Mouse (Mus musculus): ENCODE data around the gene Dusp3.
"Not testable (repeated sequence)": the region's sequence is repeated elsewhere in the genome, so short reads cannot be mapped to it uniquely, and the experiment has no call there.

The Dusp3 gene

GRCm38 (mm10) chr11:102010140-102010539, 23.3 kb upstream of the Dusp3 start:
- DNase-seq, result peak; percentile 96

GRCm38 (mm10) chr11:102008954-102009637, 22.3 kb upstream of the Dusp3 start:
- DNase-seq, result no peak

- no peak for DNase-seq
These were observed 21.6 kb upstream of the Dusp3 start for GRCm38 (mm10) chr11:102008372-102008771.

DNA sequence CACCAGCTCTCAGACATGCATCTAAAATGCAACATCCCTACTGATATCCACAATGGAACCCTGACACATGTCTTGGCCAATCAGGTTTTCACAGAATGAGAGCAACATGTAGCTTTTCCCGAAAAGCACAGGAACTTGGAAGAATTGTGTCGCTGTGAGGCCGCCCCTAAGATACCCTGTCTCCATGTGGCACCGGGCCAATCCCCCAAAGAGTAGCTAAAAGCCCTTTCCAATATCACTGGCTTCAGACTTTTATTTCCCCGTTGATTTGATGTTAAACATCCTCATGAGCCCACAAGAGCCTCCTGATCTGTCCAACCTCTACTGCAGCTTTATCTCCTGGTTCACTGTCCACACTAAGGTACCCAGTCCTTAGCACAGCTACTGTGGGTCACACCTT, 19.9 kb upstream of the Dusp3 start:
- no peak for DNase-seq

- DNase-seq, result no peak
These were observed 19.5 kb upstream of the Dusp3 start for GRCm38 (mm10) chr11:102006271-102006670.

DNA sequence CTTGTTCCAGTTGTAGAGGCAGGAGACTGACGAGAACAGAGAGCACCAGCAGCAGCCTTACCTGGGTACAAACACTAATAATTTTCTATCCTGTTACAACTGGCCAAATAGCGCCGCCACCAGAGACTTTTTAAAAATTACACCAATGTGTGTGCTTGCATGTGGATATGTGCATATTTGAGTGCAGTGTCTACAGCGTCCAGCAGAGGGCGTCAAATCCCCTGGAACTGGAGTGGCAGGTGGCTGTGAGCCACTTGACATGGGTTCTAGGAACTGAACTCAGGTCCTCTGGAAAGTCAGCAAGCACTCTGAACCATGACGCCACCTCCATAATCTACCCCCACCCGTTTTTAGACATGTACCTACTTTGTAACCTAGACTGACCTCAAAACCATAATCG, 17.4 kb upstream of the Dusp3 start:
- DNase-seq, result no peak

- DNase-seq, result no peak
These were observed 12.7 kb upstream of the Dusp3 start for GRCm38 (mm10) chr11:101999466-101999865.

- peak; percentile 96 for DNase-seq
These were observed 11.4 kb upstream of the Dusp3 start for GRCm38 (mm10) chr11:101998258-101998657.

DNA sequence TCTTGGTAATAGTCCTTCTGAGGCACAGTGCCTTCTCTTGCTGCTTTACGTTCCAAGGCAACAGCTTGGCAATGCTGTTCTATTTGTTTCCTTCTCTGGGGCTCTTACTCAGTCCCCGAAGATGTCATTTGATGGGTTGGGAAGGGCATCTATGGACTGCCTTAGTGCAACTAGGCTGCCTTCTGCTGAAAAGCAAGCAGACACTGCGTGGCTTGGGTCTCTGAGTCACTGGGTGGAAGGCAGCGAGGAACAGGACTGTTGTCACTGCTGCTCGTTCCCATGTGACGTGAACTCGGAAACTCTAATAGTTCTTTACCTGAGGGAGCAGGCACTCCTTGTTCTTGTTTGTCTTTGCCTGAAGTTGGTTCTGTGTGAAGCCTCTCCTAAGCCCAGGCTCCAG, 9.1 kb upstream of the Dusp3 start:
- DNase-seq, result peak; percentile 84

DNA sequence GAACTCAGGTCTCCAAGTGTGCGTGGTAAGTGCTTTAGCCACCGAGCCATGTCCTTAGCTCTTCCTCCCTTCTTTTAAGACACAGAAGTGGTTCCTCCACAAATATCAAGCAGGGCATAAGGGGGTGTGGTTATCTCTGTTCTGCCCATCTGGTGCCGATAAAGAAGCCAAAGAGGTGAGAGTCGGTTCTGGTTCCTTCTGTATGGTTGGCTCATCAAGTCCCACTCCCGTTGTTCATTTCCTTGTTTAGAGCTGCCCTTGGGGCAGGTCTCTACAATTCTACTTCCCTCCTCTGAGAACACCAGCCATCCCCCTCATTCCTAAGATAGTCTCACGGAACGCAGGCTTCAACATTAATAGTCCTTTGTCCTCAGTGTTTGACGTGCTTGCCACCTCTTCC, 7.3 kb upstream of the Dusp3 start:
- peak; percentile 94 for DNase-seq

- peak; percentile 87 for DNase-seq
These were observed 5.6 kb upstream of the Dusp3 start for GRCm38 (mm10) chr11:101992411-101992810.

- no peak for DNase-seq
These were observed 5.0 kb upstream of the Dusp3 start for GRCm38 (mm10) chr11:101991813-101992212.

- DNase-seq, result no peak
These were observed 3.4 kb upstream of the Dusp3 start for GRCm38 (mm10) chr11:101990244-101990643.

DNA sequence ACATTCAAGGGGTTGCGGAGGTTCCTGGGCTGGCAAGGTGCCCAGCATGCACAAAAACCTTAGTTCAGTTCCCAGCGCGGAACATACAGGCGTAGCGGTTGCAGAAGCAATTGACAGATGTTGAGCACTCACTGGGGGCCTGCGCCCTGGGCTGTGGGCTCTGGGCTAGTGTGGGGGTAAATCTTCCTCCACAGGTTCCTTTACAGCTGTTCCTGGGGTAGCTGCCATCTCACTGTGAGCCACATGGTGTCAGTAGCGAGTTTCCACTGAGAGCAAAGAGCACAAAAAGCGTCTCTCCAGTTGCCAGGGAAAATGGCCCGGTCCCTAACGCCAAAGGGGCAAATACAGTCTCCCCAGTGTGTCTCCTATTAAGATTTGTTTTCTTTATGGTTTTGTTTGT, 823 bp downstream of the Dusp3 start:
- DNase-seq, result peak; percentile 98

DNA sequence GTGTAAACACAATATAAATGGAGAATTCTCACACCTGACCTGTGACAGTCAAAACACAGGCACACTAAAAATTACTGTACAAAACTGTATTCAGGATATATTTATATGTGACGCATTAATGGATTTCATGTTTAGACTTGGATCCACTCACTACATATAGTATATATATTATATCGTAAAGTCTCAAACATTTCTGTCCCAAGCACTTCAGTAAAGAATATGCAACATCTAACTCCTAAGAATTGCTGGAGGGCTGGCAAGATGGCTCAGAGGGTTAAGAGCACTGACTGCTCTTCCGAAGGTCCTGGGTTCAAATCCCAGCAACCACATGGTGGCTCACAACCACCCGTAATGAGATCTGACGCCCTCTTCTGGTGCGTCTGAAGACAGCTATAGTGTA, 1.4 kb downstream of the Dusp3 start:
- not testable (repeated sequence) for DNase-seq

- peak; percentile 100 for DNase-seq
These were observed 2.5 kb downstream of the Dusp3 start, which contains the start of gene Cfap97d1 for GRCm38 (mm10) chr11:101984054-101985025. Cfap97d1 (plus strand) TSS chr11:101984279.

DNA sequence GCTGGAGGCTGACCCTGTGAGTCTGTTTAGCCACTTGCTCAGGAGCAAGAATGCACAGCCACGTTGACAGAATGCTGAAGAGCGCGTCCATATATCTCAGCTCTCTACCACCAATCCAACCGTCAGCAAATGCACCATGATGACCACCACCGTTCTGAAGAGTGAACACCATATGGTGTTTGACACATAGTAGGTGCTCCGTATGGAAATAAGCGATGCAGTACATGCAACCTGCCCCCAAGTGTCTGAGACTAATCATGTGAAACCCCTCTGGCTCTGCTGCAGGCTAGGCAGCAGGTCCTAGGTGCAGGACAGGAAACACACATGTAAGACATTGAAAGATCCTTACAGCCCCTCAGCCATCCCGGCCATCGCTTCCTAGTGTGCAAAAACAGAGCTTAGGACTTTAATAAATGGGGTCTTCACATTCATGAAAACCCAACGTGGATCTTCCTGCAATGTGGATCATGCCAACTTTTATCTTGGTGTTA, 3.3 kb downstream of the Dusp3 start:
- DNase-seq, result peak; percentile 95

- peak; percentile 97 for DNase-seq
These were observed 3.8 kb downstream of the Dusp3 start for GRCm38 (mm10) chr11:101982981-101983411.

DNA sequence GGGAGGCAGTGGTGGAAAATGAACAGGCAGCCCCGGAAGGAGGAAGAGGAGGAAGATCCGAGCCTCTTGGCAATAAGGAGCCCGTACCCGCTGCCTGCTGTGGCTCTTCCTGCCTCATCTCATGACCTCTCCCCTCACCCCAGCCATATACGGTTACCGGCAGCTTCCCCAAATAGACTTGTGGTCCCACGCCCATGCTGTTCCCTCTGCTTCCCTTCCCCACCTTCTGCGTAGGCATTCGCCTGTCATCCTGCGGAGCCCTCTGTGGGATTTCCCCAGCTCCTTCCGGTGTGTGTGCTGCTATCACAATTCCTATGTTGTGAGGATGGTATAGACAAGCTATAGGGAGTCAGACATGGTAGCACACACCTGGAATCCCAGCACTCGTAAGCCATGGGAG, 5.0 kb downstream of the Dusp3 start:
- DNase-seq, result peak; percentile 98

DNA sequence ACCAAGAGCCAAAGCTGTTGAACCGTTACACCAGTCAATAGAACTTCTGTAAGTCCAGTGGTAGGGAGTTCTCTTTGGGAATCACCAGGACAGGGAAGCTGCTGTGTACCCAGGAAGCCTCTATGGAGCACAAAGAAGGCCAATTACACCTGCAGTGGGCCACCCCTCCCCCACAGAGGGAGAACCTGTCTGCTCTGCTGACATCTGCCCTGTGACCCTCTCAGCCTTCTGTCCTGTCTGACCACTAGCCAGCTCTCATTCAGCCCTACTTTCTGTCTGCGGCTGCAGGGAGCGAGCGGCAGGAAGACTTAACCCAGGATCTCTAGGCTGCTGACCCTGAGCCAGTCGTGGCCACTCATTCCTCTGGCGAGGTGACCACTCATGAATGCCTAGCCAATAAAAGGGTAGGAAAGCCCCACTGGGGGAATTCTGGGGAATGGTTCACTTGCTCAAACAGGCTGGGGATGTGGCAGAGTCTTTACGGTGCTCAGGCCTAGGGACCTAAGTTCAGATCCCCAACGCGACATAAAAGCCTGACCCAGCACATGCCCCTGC, 6.1 kb downstream of the Dusp3 start:
- DNase-seq, result peak; percentile 91

DNA sequence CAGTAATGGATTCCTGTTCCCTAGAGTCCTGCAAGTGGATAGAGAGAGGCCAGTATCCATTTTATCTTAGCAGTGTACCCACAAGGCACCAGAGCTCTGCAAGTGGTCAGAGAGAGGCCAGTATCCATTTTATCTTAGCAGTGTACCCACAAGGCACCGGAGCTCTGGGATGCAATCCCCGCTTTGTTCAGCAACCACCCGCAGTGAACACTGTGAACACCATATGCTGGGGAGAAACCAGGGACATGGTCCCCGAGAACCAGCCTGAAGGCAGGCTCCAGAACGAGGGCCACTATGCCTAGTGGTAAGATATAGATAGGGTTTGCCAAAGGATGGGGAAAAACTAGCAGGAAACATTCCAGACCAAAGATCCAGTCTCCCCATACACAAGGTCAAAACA, 7.7 kb downstream of the Dusp3 start:
- no peak for DNase-seq

DNA sequence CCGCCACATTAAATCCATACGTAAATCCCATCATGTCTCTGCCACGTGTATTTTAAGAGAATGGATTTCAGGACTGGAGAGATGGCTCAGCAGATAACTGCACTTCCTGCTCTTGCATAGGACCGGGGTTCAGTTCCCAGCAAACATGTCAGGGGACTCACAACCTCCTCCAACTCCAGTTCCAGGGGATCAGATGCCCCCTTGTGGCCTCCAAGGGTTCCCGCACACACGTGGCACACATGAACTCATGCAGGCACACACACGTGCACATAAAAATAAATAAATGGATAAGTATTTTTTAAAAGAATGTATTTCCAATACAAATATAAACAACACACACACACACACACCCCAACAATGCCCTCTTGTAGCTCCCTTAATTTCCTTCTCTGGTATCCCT, 9.9 kb downstream of the Dusp3 start:
- no peak for DNase-seq

GRCm38 (mm10) chr11:101974923-101975322, 11.9 kb downstream of the Dusp3 start:
- no peak for DNase-seq

All from heart, adult 11 months (tissue).